In genomic region chr5:92499378-92499777, GRCm38 (mm10) we compare ENCODE assay signal across 8 mouse cellular contexts. TPM values are rescaled to one million over a fixed set of nuclear protein-coding genes. Genes with fewer than 3 reads are reported as not detected.
DNase-seq lines count a peak whose midpoint lies in the region; ATAC-seq and TF ChIP-seq lines count a peak whose summit lies in the region.
"Had no signal": no experiment of that assay in that cellular context is flagged by ENCODE, and none has a peak within 500 bp of the region (broad histone marks: within the 10 kb centered on the region; RNA-seq: fewer than 3 reads in every experiment).

No protein-coding gene starts in this region.

- no peak overlapping the region for H3K4me3 ChIP-seq in liver, embryonic 14.5 days (ENCODE audit: insufficient read depth in 1 of 2, low read depth in 2 of 2, low read length in 2 of 2)
- no peak overlapping the region for H3K4me3 ChIP-seq in liver, embryonic 12.5 days
- no peak overlapping the region for H3K4me3 ChIP-seq in G1E (ENCODE audit: low read depth, low read length)
- H3K4me3 ChIP-seq in embryonic fibroblast, embryonic 13.5 days (ENCODE audit: insufficient read depth, low read length): no peak overlapping the region

- DNase-seq in liver, embryonic 14.5 days (ENCODE audit: low read depth in 3 of 3, low spot score in 3 of 3): no peak
- no peak for DNase-seq in G1E (ENCODE audit: low spot score)
- peak; percentile 44 to 52 for DNase-seq in natural killer cell, adult 2 months (ENCODE audit: low spot score in 2 of 2)
- DNase-seq in ovary, postnatal 36 days (ENCODE audit: low spot score): no peak

- no peak for TF ChIP-seq CTCF in liver, embryonic 14.5 days (IDR thresholded peaks at IDR 0.05; ENCODE audit: low read depth)
- no peak for TF ChIP-seq CTCF in G1E (IDR thresholded peaks at IDR 0.05; ENCODE audit: low read depth, low read length)
- no peak for TF ChIP-seq CTCF in embryonic fibroblast, embryonic 13.5 days (IDR thresholded peaks at IDR 0.05; ENCODE audit: borderline replicate concordance, insufficient read depth, low read length)

- no peaks in the 10 kb centered on the region for H3K36me3 ChIP-seq in liver, embryonic 14.5 days (replicated peaks; ENCODE audit: control insufficient read depth, insufficient read depth, low read depth)
- H3K36me3 ChIP-seq in liver, embryonic 12.5 days: no peaks in the 10 kb centered on the region
- peaks cover 69% of the 10 kb centered on the region for H3K36me3 ChIP-seq in G1E (replicated peaks)

- no peaks in the 10 kb centered on the region for H3K27me3 ChIP-seq in liver, embryonic 14.5 days (ENCODE audit: control insufficient read depth, insufficient read depth, low read length)
- H3K27me3 ChIP-seq in liver, embryonic 12.5 days (replicated peaks): no peaks in the 10 kb centered on the region
- H3K27me3 ChIP-seq in G1E (ENCODE audit: insufficient read depth, low read length): no peaks in the 10 kb centered on the region

- 19% methylated on average over 3 of the region's 3 CpGs for WGBS in liver, embryonic 14.5 days (ENCODE audit: insufficient replicate concordance)
- WGBS in liver, embryonic 12.5 days (ENCODE audit: insufficient replicate concordance): 19% methylated on average over 3 of the region's 3 CpGs

- no peak overlapping the region for H3K27ac ChIP-seq in liver, embryonic 14.5 days
- H3K27ac ChIP-seq in liver, embryonic 12.5 days: no peak overlapping the region
- H3K27ac ChIP-seq in embryonic fibroblast, embryonic 13.5 days (ENCODE audit: insufficient read depth, low read length): peak overlapping the region; percentile 71

- H3K4me1 ChIP-seq in liver, embryonic 14.5 days (replicated peaks; ENCODE audit: control insufficient read depth in 2 of 2, insufficient read depth in 2 of 2, low read length in 1 of 2): peaks cover 0 to 14% of the 10 kb centered on the region in 2 experiments; a peak in 2 of 4 replicates
- H3K4me1 ChIP-seq in liver, embryonic 12.5 days: peaks cover 49% of the 10 kb centered on the region
- H3K4me1 ChIP-seq in G1E (ENCODE audit: insufficient read depth, low read depth, low read length): peaks cover 76% of the 10 kb centered on the region
- peaks cover 17% of the 10 kb centered on the region for H3K4me1 ChIP-seq in embryonic fibroblast, embryonic 13.5 days (ENCODE audit: control insufficient read depth, insufficient read depth, low read length)

- no peak for TF ChIP-seq EP300 in liver, embryonic 14.5 days (IDR thresholded peaks at IDR 0.05; ENCODE audit: low read depth)

- TF ChIP-seq POLR2A in embryonic fibroblast, embryonic 13.5 days (IDR thresholded peaks at IDR 0.05; ENCODE audit: low read depth, low read length): no peak

- no peaks in the 10 kb centered on the region for H3K9me3 ChIP-seq in liver, embryonic 14.5 days (ENCODE audit: control insufficient read depth, low read length)
- H3K9me3 ChIP-seq in liver, embryonic 12.5 days (replicated peaks): no peaks in the 10 kb centered on the region
- no peaks in the 10 kb centered on the region for H3K9me3 ChIP-seq in G1E (replicated peaks)

- no peak overlapping the region for H3K9ac ChIP-seq in liver, embryonic 14.5 days (replicated peaks)
- H3K9ac ChIP-seq in liver, embryonic 12.5 days: no peak overlapping the region
- H3K9ac ChIP-seq: lung, embryonic 14.5 days had no signal

- peak; percentile 24; the same call in 1 of the 2 replicates for ATAC-seq in liver, embryonic 14.5 days (ENCODE audit: insufficient read depth)
- no peak for ATAC-seq in liver, embryonic 12.5 days
- peak; percentile 66 for ATAC-seq in G1E (ENCODE audit: extremely low read depth, insufficient number of reproducible peaks, low FRiP score, poor library complexity, severe bottlenecking)
- ATAC-seq in frontal cortex, adult (ENCODE audit: low TSS enrichment): no peak

- no peak overlapping the region for H3K4me2 ChIP-seq in liver, embryonic 14.5 days (ENCODE audit: low read depth)
- no peak overlapping the region for H3K4me2 ChIP-seq in liver, embryonic 12.5 days
- H3K4me2 ChIP-seq: lung, embryonic 14.5 days had no signal

RNA-seq across cellular contexts. Expression of gene Scarb2, which starts 7.3 kb away (rescaled TPM):
- polyA plus RNA-seq in liver, embryonic 14.5 days (2012; rRNA removed): 4.5 and 5.7 TPM in 2 replicates
- 5.2 and 5.4 TPM in 2 replicates for polyA plus RNA-seq in liver, embryonic 14.5 days (2014; fragmentation: Nextera tagmentation; extraction: Ambion mirVana)
- 4.2 and 4.3 TPM in 2 replicates for polyA plus RNA-seq in liver, embryonic 12.5 days (2016; fragmentation: Nextera tagmentation; extraction: Ambion mirVana)
- total RNA-seq in G1E (2014; fragmentation: Nextera tagmentation): 31.8 and 32.6 TPM in 2 replicates
- 47.5 and 50.0 TPM in 2 replicates for total RNA-seq in G1E (2017)
- 6.5 and 7.1 TPM in 2 replicates for polyA plus RNA-seq in G1E (2012)
- polyA plus RNA-seq in embryonic fibroblast, embryonic 13.5 days (2011; ENCODE audit: insufficient read length, low read depth, missing spikeins): 67.1 and 79.3 TPM in 2 replicates

RNA-seq across cellular contexts. Expression of gene Fam47e, which starts 55.5 kb away (rescaled TPM):
- polyA plus RNA-seq in liver, embryonic 14.5 days (2012; rRNA removed): 0.96 and 1.0 TPM in 2 replicates
- polyA plus RNA-seq in liver, embryonic 14.5 days (2014; fragmentation: Nextera tagmentation; extraction: Ambion mirVana): 1.4 and 1.8 TPM in 2 replicates
- 0.69 and 0.88 TPM in 2 replicates for polyA plus RNA-seq in liver, embryonic 12.5 days (2016; fragmentation: Nextera tagmentation; extraction: Ambion mirVana)
- total RNA-seq in G1E (2014; fragmentation: Nextera tagmentation): not detected in 2 replicates
- total RNA-seq in G1E (2017): 0.22 TPM in 1 of 2 replicates, not detected in the other
- polyA plus RNA-seq in G1E (2012): not detected in 2 replicates
- not detected in 2 replicates for polyA plus RNA-seq in embryonic fibroblast, embryonic 13.5 days (2011; ENCODE audit: insufficient read length, low read depth, missing spikeins)
- polyA plus RNA-seq: lung, embryonic 14.5 days had no signal

Comparison
In these comparisons a context has a peak if more than half of its experiments do, and no peak if none do; other contexts are left out.
1. ATAC-seq: peak in liver, embryonic 14.5 days (single experiment) and G1E (single experiment); none in liver, embryonic 12.5 days (single experiment) and frontal cortex, adult (single experiment).
2. DNase-seq: peak in natural killer cell, adult 2 months (2 of 2); none in liver, embryonic 14.5 days (0 of 3), G1E (single experiment) and ovary, postnatal 36 days (single experiment).